Mouse (Mus musculus) embryonic fibroblast, embryonic 13.5 days (primary cell): ENCODE measurements around the gene Grcc10.

ENCODE experiments used
- CTCF ChIP-seq: IDR thresholded peaks from 2 replicates; pipeline ENCODE4 v1.5.1; 2011; ENCODE audit warnings: mild to moderate bottlenecking, control low read depth, low read length, moderate library complexity, borderline replicate concordance; ENCODE audit not compliant: insufficient read depth
- POLR2A ChIP-seq: IDR thresholded peaks from 2 replicates; pipeline ENCODE4 v1.6.1; 2011; ENCODE audit warnings: low read depth, mild to moderate bottlenecking, control low read depth, low read length, moderate library complexity

DNA sequence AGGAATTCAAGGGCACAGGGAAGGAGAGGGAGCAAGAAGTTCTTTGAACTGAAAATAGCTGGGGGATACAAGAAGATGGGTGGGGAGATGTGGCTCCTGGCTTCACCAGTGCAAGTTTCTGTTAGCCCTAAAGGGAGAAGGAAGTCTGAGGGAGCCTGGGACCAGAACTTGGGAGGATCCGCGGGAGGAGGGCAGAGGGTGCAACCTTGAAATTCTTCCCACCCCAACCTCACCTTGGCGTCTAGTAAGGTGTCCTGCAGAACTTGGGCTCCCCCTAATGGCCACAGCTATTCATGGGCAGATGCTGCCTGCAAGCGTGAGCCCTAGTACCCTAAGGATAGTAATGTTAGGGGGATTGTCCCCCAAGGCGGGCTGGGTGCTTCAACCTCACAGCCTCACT lies 18.1 kb upstream of the Grcc10 start:
- TF ChIP-seq CTCF = peak; percentile 90; the same call in 1 of the 2 replicates
- TF ChIP-seq POLR2A = peak; percentile 45; the same call in 1 of the 2 replicates
